Mouse (Mus musculus): ENCODE measurements around the gene Gm45015. TPM values are rescaled to one million over a fixed set of nuclear protein-coding genes. Genes with fewer than 3 reads are reported as not detected.

The Gm45015 gene
- not detected in 2 replicates for polyA plus RNA-seq (2015; fragmentation: Nextera tagmentation; extraction: Ambion mirVana)

GRCm38 (mm10) chrX:73336740-73337139 lies at the start of gene Gm45015:
Gene Gm45015, minus strand, starts transcription at chrX:73336840.
- no peaks in the 10 kb centered on the region for H3K4me1 ChIP-seq
- 70% methylated on average over 4 of the region's 4 CpGs for WGBS
- no peak within 1 kb of the TSS for H3K4me3 ChIP-seq
- no peaks in the 10 kb centered on the region for H3K9me3 ChIP-seq
- no peak for ATAC-seq (ENCODE audit: extremely low read depth, insufficient number of reproducible peaks, low FRiP score, low TSS enrichment)
- H3K4me2 ChIP-seq, result no peak within 1 kb of the TSS
- no peak within 1 kb of the TSS for H3K9ac ChIP-seq
- H3K36me3 ChIP-seq, result no peaks in the 10 kb centered on the region
- no peak within 1 kb of the TSS for H3K27ac ChIP-seq (replicated peaks)
- H3K27me3 ChIP-seq (replicated peaks), result peaks cover 11% of the 10 kb centered on the region; the same call in 1 of the 2 replicates

- no peaks in the 10 kb centered on the region for H3K4me1 ChIP-seq
- peaks cover 11% of the 10 kb centered on the region for H3K27me3 ChIP-seq (replicated peaks)
- no peaks in the 10 kb centered on the region for H3K36me3 ChIP-seq
- ATAC-seq (ENCODE audit: extremely low read depth, insufficient number of reproducible peaks, low FRiP score, low TSS enrichment), result no peak
- no peak overlapping the region for H3K9ac ChIP-seq
- H3K27ac ChIP-seq (replicated peaks), result no peak overlapping the region
- H3K9me3 ChIP-seq, result no peaks in the 10 kb centered on the region
- no peak overlapping the region for H3K4me2 ChIP-seq
- WGBS, result 27% methylated on average over 1 of the region's 1 CpGs
- H3K4me3 ChIP-seq, result no peak overlapping the region
These were observed 48.3 kb upstream of the Gm45015 start for GRCm38 (mm10) chrX:73384924-73385323.

GRCm38 (mm10) chrX:73384419-73384818 lies 47.8 kb upstream of the Gm45015 start:
- no peak overlapping the region for H3K9ac ChIP-seq
- H3K4me2 ChIP-seq, result no peak overlapping the region
- no peak for ATAC-seq (ENCODE audit: extremely low read depth, insufficient number of reproducible peaks, low FRiP score, low TSS enrichment)
- H3K4me3 ChIP-seq, result no peak overlapping the region
- no peaks in the 10 kb centered on the region for H3K4me1 ChIP-seq
- H3K27me3 ChIP-seq (replicated peaks), result peaks cover 11% of the 10 kb centered on the region
- H3K27ac ChIP-seq (replicated peaks), result no peak overlapping the region
- no peaks in the 10 kb centered on the region for H3K36me3 ChIP-seq
- no peaks in the 10 kb centered on the region for H3K9me3 ChIP-seq
- 65% methylated on average over 6 of the region's 6 CpGs for whole genome bisulfite sequencing

GRCm38 (mm10) chrX:73363291-73363690 lies 26.7 kb upstream of the Gm45015 start:
- Histone ChIP-seq H3K9ac (no peak overlapping the region), H3K27me3 (replicated peaks) (no peaks in the 10 kb centered on the region), H3K4me3 (no peak overlapping the region), H3K27ac (replicated peaks) (no peak overlapping the region), H3K36me3 (peaks cover 16% of the 10 kb centered on the region), H3K9me3 (no peaks in the 10 kb centered on the region), H3K4me2 (no peak overlapping the region), H3K4me1 (no peaks in the 10 kb centered on the region)
- no peak for ATAC-seq (ENCODE audit: extremely low read depth, insufficient number of reproducible peaks, low FRiP score, low TSS enrichment)

- Histone ChIP-seq H3K36me3 (peaks cover 70% of the 10 kb centered on the region), H3K27ac (replicated peaks) (no peak overlapping the region), H3K27me3 (replicated peaks) (no peaks in the 10 kb centered on the region), H3K9ac (no peak overlapping the region), H3K9me3 (0 out of 2 replicates have a peak, but pooled peaks cover 4% of the 10 kb centered on the region), H3K4me2 (no peak overlapping the region), H3K4me1 (no peaks in the 10 kb centered on the region), H3K4me3 (no peak overlapping the region)
- ATAC-seq (ENCODE audit: extremely low read depth, insufficient number of reproducible peaks, low FRiP score, low TSS enrichment), result no peak
- 68% methylated on average over 1 of the region's 1 CpGs for WGBS
These were observed 20.1 kb upstream of the Gm45015 start for GRCm38 (mm10) chrX:73356719-73357118.

- H3K36me3 ChIP-seq, result peaks cover 76% of the 10 kb centered on the region
- H3K27ac ChIP-seq (replicated peaks), result no peak overlapping the region
- H3K27me3 ChIP-seq (replicated peaks), result no peaks in the 10 kb centered on the region
- WGBS, result 87% methylated on average over 2 of the region's 2 CpGs
- H3K9me3 ChIP-seq, result 0 out of 2 replicates have a peak, but pooled peaks cover 4% of the 10 kb centered on the region
- H3K9ac ChIP-seq, result no peak overlapping the region
- no peaks in the 10 kb centered on the region for H3K4me1 ChIP-seq
- ATAC-seq (ENCODE audit: extremely low read depth, insufficient number of reproducible peaks, low FRiP score, low TSS enrichment), result no peak
- no peak overlapping the region for H3K4me2 ChIP-seq
- no peak overlapping the region for H3K4me3 ChIP-seq
These were observed 19.5 kb upstream of the Gm45015 start for GRCm38 (mm10) chrX:73356163-73356562.

- Histone ChIP-seq H3K9me3 (no peaks in the 10 kb centered on the region), H3K36me3 (no peaks in the 10 kb centered on the region), H3K27ac (replicated peaks) (no peak overlapping the region), H3K4me1 (peaks cover 14% of the 10 kb centered on the region), H3K9ac (no peak overlapping the region), H3K4me3 (no peak overlapping the region), H3K4me2 (no peak overlapping the region), H3K27me3 (replicated peaks) (0 out of 2 replicates have a peak, but pooled peaks cover 3% of the 10 kb centered on the region)
- WGBS, result 56% methylated on average over 1 of the region's 1 CpGs
- ATAC-seq (ENCODE audit: extremely low read depth, insufficient number of reproducible peaks, low FRiP score, low TSS enrichment), result no peak
These were observed 7.7 kb upstream of the Gm45015 start for GRCm38 (mm10) chrX:73344346-73344745.

GRCm38 (mm10) chrX:73343802-73344201 lies 7.2 kb upstream of the Gm45015 start:
- peaks cover 14% of the 10 kb centered on the region for H3K4me1 ChIP-seq
- H3K36me3 ChIP-seq, result no peaks in the 10 kb centered on the region
- no peaks in the 10 kb centered on the region for H3K9me3 ChIP-seq
- H3K9ac ChIP-seq, result no peak overlapping the region
- H3K4me3 ChIP-seq, result peak overlapping the region; percentile 72
- WGBS, result 55% methylated on average over 1 of the region's 1 CpGs
- no peak overlapping the region for H3K27ac ChIP-seq (replicated peaks)
- no peak for ATAC-seq (ENCODE audit: extremely low read depth, insufficient number of reproducible peaks, low FRiP score, low TSS enrichment)
- peak overlapping the region; percentile 70 for H3K4me2 ChIP-seq
- H3K27me3 ChIP-seq (replicated peaks), result 0 out of 2 replicates have a peak, but pooled peaks cover 3% of the 10 kb centered on the region

GRCm38 (mm10) chrX:73342941-73343735 lies 6.5 kb upstream of the Gm45015 start:
- no peak for ATAC-seq (ENCODE audit: extremely low read depth, insufficient number of reproducible peaks, low FRiP score, low TSS enrichment)
- H3K4me3 ChIP-seq, result peak overlapping the region; percentile 72
- peak overlapping the region; percentile 80 for H3K27ac ChIP-seq (replicated peaks)
- H3K27me3 ChIP-seq (replicated peaks), result 0 out of 2 replicates have a peak, but pooled peaks cover 3% of the 10 kb centered on the region
- no peaks in the 10 kb centered on the region for H3K36me3 ChIP-seq
- H3K9me3 ChIP-seq, result no peaks in the 10 kb centered on the region
- H3K4me1 ChIP-seq, result peaks cover 14% of the 10 kb centered on the region
- peak overlapping the region; percentile 90 for H3K9ac ChIP-seq
- 24% methylated on average over 15 of the region's 15 CpGs for whole genome bisulfite sequencing
- H3K4me2 ChIP-seq, result peak overlapping the region; percentile 70

GRCm38 (mm10) chrX:73342483-73342895 lies 5.8 kb upstream of the Gm45015 start, which contains the start of gene Zfp275:
Gene Zfp275, plus strand, starts transcription at chrX:73342621.
- Histone ChIP-seq H3K9me3 (no peaks in the 10 kb centered on the region), H3K9ac (peak within 1 kb of the TSS; percentile 90), H3K4me3 (peak within 1 kb of the TSS; percentile 72), H3K36me3 (no peaks in the 10 kb centered on the region), H3K27me3 (replicated peaks) (0 out of 2 replicates have a peak, but pooled peaks cover 3% of the 10 kb centered on the region), H3K4me1 (peaks cover 14% of the 10 kb centered on the region), H3K27ac (replicated peaks) (peak within 1 kb of the TSS; percentile 80), H3K4me2 (peak within 1 kb of the TSS; percentile 70)
- WGBS, result 9% methylated on average over 37 of the region's 37 CpGs
- peak; percentile 76 for ATAC-seq (ENCODE audit: extremely low read depth, insufficient number of reproducible peaks, low FRiP score, low TSS enrichment)

- H3K9me3 ChIP-seq, result no peaks in the 10 kb centered on the region
- WGBS, result 23% methylated on average over 3 of the region's 3 CpGs
- no peak overlapping the region for H3K9ac ChIP-seq
- H3K36me3 ChIP-seq, result no peaks in the 10 kb centered on the region
- H3K27ac ChIP-seq (replicated peaks), result no peak overlapping the region
- peaks cover 14% of the 10 kb centered on the region for H3K4me1 ChIP-seq
- H3K4me2 ChIP-seq, result peak overlapping the region; percentile 70
- H3K4me3 ChIP-seq, result peak overlapping the region; percentile 72
- 0 out of 2 replicates have a peak, but pooled peaks cover 3% of the 10 kb centered on the region for H3K27me3 ChIP-seq (replicated peaks)
- no peak for ATAC-seq (ENCODE audit: extremely low read depth, insufficient number of reproducible peaks, low FRiP score, low TSS enrichment)
These were observed 5.4 kb upstream of the Gm45015 start for GRCm38 (mm10) chrX:73342068-73342467.

Data from heart, embryonic 13.5 days (tissue).